Mouse (Mus musculus) heart, postnatal 0 days (tissue): ENCODE results near the gene Grem2.

Experiments
- CTCF ChIP-seq: IDR thresholded peaks from 2 replicates; pipeline ENCODE4 v1.5.1; 2016; ENCODE audit warnings: antibody characterized with exemption, control low read depth, low read depth
- EP300 ChIP-seq: IDR thresholded peaks from 2 replicates; pipeline ENCODE4 v1.6.1; 2016; ENCODE audit warnings: antibody characterized with exemption, low read depth

- TF ChIP-seq CTCF (no peak), EP300 (no peak)
These were observed 109.8 kb downstream of the Grem2 start for GRCm38 (mm10) chr1:174811846-174812245.
